Mouse (Mus musculus): ENCODE results near the gene Oprm1. TPM values are rescaled to one million over a fixed set of nuclear protein-coding genes. Genes with fewer than 3 reads are reported as not detected.

Oprm1 gene
- polyA plus RNA-seq, 1 experiment from 2014 or later: not detected

DNA sequence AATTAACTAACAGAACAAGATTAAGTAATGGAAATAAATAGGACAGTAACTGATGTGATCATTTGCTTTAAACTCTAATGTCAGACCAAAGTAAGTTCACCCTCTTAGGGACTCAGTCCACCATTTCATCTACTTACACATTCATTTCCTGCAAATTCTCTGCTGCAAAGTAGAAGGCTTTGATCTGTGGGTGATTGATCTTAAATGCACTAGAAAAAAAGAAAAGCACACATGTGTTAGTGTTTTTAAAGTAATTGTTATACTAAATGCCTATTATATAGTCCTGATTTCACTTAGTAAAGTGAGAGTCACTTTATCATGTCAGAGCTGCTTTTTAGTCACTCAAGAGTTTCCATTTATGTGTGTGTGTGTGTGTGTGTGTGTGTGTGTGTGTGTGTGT is 196.2 kb downstream of the Oprm1 start:
- no peak for ATAC-seq (ENCODE audit: low read depth)
- no peak overlapping the region for H3K4me2 ChIP-seq (ENCODE audit: low read depth, low read length)
- no peak overlapping the region for H3K4me3 ChIP-seq (ENCODE audit: low read length)
- no peaks in the 10 kb centered on the region for H3K4me1 ChIP-seq (replicated peaks; ENCODE audit: control insufficient read depth, insufficient read depth, low read length)
- no peaks in the 10 kb centered on the region for H3K9me3 ChIP-seq (ENCODE audit: control insufficient read depth, low read length)
- no peak overlapping the region for H3K9ac ChIP-seq (ENCODE audit: low read length)
- H3K27ac ChIP-seq (ENCODE audit: low read length): no peak overlapping the region
- H3K36me3 ChIP-seq (ENCODE audit: control insufficient read depth, insufficient read depth, low read length): no peaks in the 10 kb centered on the region
- H3K27me3 ChIP-seq (ENCODE audit: control insufficient read depth, insufficient read depth, low read depth, low read length): no peaks in the 10 kb centered on the region

GRCm38 (mm10) chr10:6956357-6956756 is 198.1 kb downstream of the Oprm1 start:
- H3K9me3 ChIP-seq (ENCODE audit: control insufficient read depth, low read length): no peaks in the 10 kb centered on the region
- H3K4me3 ChIP-seq (ENCODE audit: low read length): no peak overlapping the region
- no peak for ATAC-seq (ENCODE audit: low read depth)
- no peak overlapping the region for H3K9ac ChIP-seq (ENCODE audit: low read length)
- H3K4me2 ChIP-seq (ENCODE audit: low read depth, low read length): no peak overlapping the region
- no peak overlapping the region for H3K27ac ChIP-seq (ENCODE audit: low read length)
- H3K27me3 ChIP-seq (ENCODE audit: control insufficient read depth, insufficient read depth, low read depth, low read length): no peaks in the 10 kb centered on the region
- 71% methylated on average over 2 of the region's 2 CpGs for WGBS
- no peaks in the 10 kb centered on the region for H3K36me3 ChIP-seq (ENCODE audit: control insufficient read depth, insufficient read depth, low read length)
- no peaks in the 10 kb centered on the region for H3K4me1 ChIP-seq (replicated peaks; ENCODE audit: control insufficient read depth, insufficient read depth, low read length)

DNA sequence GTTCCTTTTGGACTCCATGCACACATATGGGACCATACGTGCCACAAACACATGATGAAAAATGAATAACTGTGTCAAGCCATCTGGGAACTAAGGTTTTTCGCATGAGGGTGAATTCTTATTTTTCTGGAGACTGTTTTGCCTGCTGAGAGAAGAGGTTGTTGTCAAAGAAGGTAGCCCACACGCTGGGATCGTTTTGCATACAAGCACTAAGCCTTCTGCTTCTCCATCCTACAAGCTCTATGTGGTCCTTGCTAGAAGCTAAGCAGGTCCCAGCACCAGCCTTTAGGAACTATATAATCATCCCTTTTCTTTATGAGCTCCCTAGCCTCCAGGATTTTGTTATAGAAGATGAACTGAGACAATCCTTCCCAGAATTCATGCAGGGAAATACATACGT is 200.5 kb downstream of the Oprm1 start:
- no peaks in the 10 kb centered on the region for H3K9me3 ChIP-seq (ENCODE audit: control insufficient read depth, low read length)
- H3K9ac ChIP-seq (ENCODE audit: low read length): no peak overlapping the region
- H3K36me3 ChIP-seq (ENCODE audit: control insufficient read depth, insufficient read depth, low read length): no peaks in the 10 kb centered on the region
- no peak overlapping the region for H3K27ac ChIP-seq (ENCODE audit: low read length)
- no peaks in the 10 kb centered on the region for H3K4me1 ChIP-seq (replicated peaks; ENCODE audit: control insufficient read depth, insufficient read depth, low read length)
- H3K4me2 ChIP-seq (ENCODE audit: low read depth, low read length): no peak overlapping the region
- ATAC-seq (ENCODE audit: low read depth): no peak
- WGBS: 71% methylated on average over 5 of the region's 5 CpGs
- no peak overlapping the region for H3K4me3 ChIP-seq (ENCODE audit: low read length)
- no peaks in the 10 kb centered on the region for H3K27me3 ChIP-seq (ENCODE audit: control insufficient read depth, insufficient read depth, low read depth, low read length)

GRCm38 (mm10) chr10:6967588-6968242 is 209.4 kb downstream of the Oprm1 start:
- Histone ChIP-seq H3K27ac (ENCODE audit: low read length) (no peak overlapping the region), H3K27me3 (ENCODE audit: control insufficient read depth, insufficient read depth, low read depth, low read length) (no peaks in the 10 kb centered on the region), H3K4me1 (replicated peaks; ENCODE audit: control insufficient read depth, insufficient read depth, low read length) (no peaks in the 10 kb centered on the region), H3K36me3 (ENCODE audit: control insufficient read depth, insufficient read depth, low read length) (no peaks in the 10 kb centered on the region), H3K9me3 (ENCODE audit: control insufficient read depth, low read length) (no peaks in the 10 kb centered on the region), H3K4me3 (ENCODE audit: low read length) (no peak overlapping the region), H3K4me2 (ENCODE audit: low read depth, low read length) (no peak overlapping the region), H3K9ac (ENCODE audit: low read length) (no peak overlapping the region)
- ATAC-seq (ENCODE audit: low read depth): no peak
- WGBS: 80% methylated on average over 8 of the region's 8 CpGs

DNA sequence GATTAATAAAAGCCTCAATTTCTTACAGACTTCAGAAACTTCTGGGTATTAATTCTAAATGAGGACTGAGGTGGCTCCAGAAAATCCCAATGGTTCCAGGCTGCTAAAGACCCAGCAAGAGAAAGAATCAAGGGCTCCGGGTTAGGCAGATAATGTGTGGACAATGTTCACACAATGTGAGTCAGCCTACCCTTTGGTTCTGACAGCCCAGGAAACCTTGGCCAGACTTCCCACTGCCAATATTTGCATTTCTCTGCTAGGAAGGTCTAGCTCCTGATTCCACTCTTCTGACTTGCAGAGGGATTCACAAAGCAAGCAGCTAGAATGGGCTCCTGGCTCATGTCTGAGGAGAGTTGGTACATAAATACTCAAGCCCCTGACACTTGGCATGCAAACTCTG is 210.0 kb downstream of the Oprm1 start:
- Histone ChIP-seq H3K9me3 (ENCODE audit: control insufficient read depth, low read length) (no peaks in the 10 kb centered on the region), H3K36me3 (ENCODE audit: control insufficient read depth, insufficient read depth, low read length) (no peaks in the 10 kb centered on the region), H3K4me3 (ENCODE audit: low read length) (no peak overlapping the region), H3K4me2 (ENCODE audit: low read depth, low read length) (no peak overlapping the region), H3K9ac (ENCODE audit: low read length) (no peak overlapping the region), H3K4me1 (replicated peaks; ENCODE audit: control insufficient read depth, insufficient read depth, low read length) (no peaks in the 10 kb centered on the region), H3K27me3 (ENCODE audit: control insufficient read depth, insufficient read depth, low read depth, low read length) (no peaks in the 10 kb centered on the region), H3K27ac (ENCODE audit: low read length) (no peak overlapping the region)
- ATAC-seq (ENCODE audit: low read depth): no peak
- WGBS: 54% methylated on average over 1 of the region's 1 CpGs

DNA sequence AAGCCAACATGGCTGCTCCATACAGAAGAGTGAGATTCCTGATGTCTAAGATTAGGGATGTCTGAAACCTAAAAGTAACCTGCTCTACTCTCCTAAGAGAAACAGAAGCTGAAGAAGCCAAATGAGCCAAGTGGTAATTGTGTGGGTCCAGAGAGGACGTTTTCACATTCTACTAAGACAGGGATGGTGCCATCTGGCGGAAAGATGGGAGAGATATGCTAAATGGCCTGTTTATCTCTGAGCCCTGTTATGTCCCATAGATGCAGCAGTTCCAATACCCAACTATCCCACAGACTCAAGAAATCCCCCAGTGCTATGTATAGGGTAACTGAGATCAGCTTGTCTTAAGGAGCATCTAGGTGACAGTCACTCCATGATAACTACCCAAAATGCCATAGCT is 219.5 kb downstream of the Oprm1 start:
- H3K9ac ChIP-seq (ENCODE audit: low read length): no peak overlapping the region
- no peaks in the 10 kb centered on the region for H3K4me1 ChIP-seq (replicated peaks; ENCODE audit: control insufficient read depth, insufficient read depth, low read length)
- no peak overlapping the region for H3K4me3 ChIP-seq (ENCODE audit: low read length)
- 72% methylated on average over 2 of the region's 2 CpGs for WGBS
- no peaks in the 10 kb centered on the region for H3K36me3 ChIP-seq (ENCODE audit: control insufficient read depth, insufficient read depth, low read length)
- no peak for ATAC-seq (ENCODE audit: low read depth)
- H3K27ac ChIP-seq (ENCODE audit: low read length): no peak overlapping the region
- H3K4me2 ChIP-seq (ENCODE audit: low read depth, low read length): no peak overlapping the region
- no peaks in the 10 kb centered on the region for H3K9me3 ChIP-seq (ENCODE audit: control insufficient read depth, low read length)
- no peaks in the 10 kb centered on the region for H3K27me3 ChIP-seq (ENCODE audit: control insufficient read depth, insufficient read depth, low read depth, low read length)

DNA sequence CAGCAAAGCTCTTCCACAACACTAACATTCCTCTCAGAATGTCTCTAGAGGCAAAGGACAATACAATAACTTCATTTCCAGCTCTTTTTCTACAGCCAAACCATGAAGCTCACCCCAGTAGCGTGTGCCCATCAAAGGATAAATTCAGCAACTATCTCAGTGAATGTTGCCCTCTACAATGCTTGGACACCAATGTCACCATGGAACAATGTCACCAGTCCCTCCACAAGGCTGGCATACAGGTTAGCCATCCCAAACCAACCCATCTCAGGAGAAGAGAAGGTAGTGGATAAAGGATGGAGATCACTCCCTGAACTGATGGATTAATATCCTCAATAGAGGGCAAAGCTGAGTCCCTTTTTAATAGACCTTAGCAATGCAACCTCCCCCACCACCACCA is 220.4 kb downstream of the Oprm1 start:
- H3K9me3 ChIP-seq (ENCODE audit: control insufficient read depth, low read length): no peaks in the 10 kb centered on the region

DNA sequence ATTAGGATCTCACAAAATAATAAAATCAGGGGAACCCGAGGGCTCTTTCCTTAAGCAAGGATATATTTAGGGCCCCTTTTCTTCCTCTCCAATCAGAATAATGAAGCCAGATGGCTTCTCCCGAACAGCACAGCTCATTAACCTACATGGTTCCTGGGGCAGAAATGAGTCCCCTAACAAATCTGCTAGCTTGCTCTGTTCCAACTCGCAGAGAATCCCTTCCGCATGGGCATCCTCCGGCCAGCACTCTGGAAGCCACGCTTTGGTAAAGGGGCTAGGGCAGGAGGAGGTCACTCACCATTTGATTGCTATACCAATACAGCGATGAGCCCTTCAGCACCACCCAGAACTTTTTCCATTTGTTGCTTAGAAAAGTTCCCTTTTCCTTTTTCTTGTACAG is 220.9 kb downstream of the Oprm1 start:
- no peaks in the 10 kb centered on the region for H3K36me3 ChIP-seq (ENCODE audit: control insufficient read depth, insufficient read depth, low read length)
- H3K4me3 ChIP-seq (ENCODE audit: low read length): no peak overlapping the region
- 75% methylated on average over 7 of the region's 7 CpGs for WGBS
- no peaks in the 10 kb centered on the region for H3K9me3 ChIP-seq (ENCODE audit: control insufficient read depth, low read length)
- no peak overlapping the region for H3K9ac ChIP-seq (ENCODE audit: low read length)
- H3K4me2 ChIP-seq (ENCODE audit: low read depth, low read length): no peak overlapping the region
- no peaks in the 10 kb centered on the region for H3K27me3 ChIP-seq (ENCODE audit: control insufficient read depth, insufficient read depth, low read depth, low read length)
- no peak overlapping the region for H3K27ac ChIP-seq (ENCODE audit: low read length)
- no peak for ATAC-seq (ENCODE audit: low read depth)
- no peaks in the 10 kb centered on the region for H3K4me1 ChIP-seq (replicated peaks; ENCODE audit: control insufficient read depth, insufficient read depth, low read length)

More for the DNA sequence above, 220.4 kb downstream of the Oprm1 start:
- ATAC-seq (ENCODE audit: low read depth): no peak
- no peak overlapping the region for H3K4me3 ChIP-seq (ENCODE audit: low read length)
- no peak overlapping the region for H3K27ac ChIP-seq (ENCODE audit: low read length)
- no peaks in the 10 kb centered on the region for H3K27me3 ChIP-seq (ENCODE audit: control insufficient read depth, insufficient read depth, low read depth, low read length)
- no peak overlapping the region for H3K4me2 ChIP-seq (ENCODE audit: low read depth, low read length)
- WGBS: 86% methylated on average over 1 of the region's 1 CpGs
- no peaks in the 10 kb centered on the region for H3K4me1 ChIP-seq (replicated peaks; ENCODE audit: control insufficient read depth, insufficient read depth, low read length)
- no peaks in the 10 kb centered on the region for H3K36me3 ChIP-seq (ENCODE audit: control insufficient read depth, insufficient read depth, low read length)
- H3K9ac ChIP-seq (ENCODE audit: low read length): no peak overlapping the region

GRCm38 (mm10) chr10:6979789-6980188 is 221.5 kb downstream of the Oprm1 start:
- no peak for ATAC-seq (ENCODE audit: low read depth)
- Histone ChIP-seq H3K4me3 (ENCODE audit: low read length) (no peak overlapping the region), H3K27ac (ENCODE audit: low read length) (no peak overlapping the region), H3K36me3 (ENCODE audit: control insufficient read depth, insufficient read depth, low read length) (no peaks in the 10 kb centered on the region), H3K9me3 (ENCODE audit: control insufficient read depth, low read length) (no peaks in the 10 kb centered on the region), H3K4me1 (replicated peaks; ENCODE audit: control insufficient read depth, insufficient read depth, low read length) (no peaks in the 10 kb centered on the region), H3K9ac (ENCODE audit: low read length) (no peak overlapping the region), H3K4me2 (ENCODE audit: low read depth, low read length) (peak overlapping the region; percentile 21), H3K27me3 (ENCODE audit: control insufficient read depth, insufficient read depth, low read depth, low read length) (no peaks in the 10 kb centered on the region)
- 50% methylated on average over 8 of the region's 8 CpGs for WGBS

GRCm38 (mm10) chr10:6980236-6980635 is 221.9 kb downstream of the Oprm1 start:
- WGBS: 28% methylated on average over 6 of the region's 6 CpGs
- Histone ChIP-seq H3K36me3 (ENCODE audit: control insufficient read depth, insufficient read depth, low read length) (no peaks in the 10 kb centered on the region), H3K27ac (ENCODE audit: low read length) (no peak overlapping the region), H3K9ac (ENCODE audit: low read length) (no peak overlapping the region), H3K4me1 (replicated peaks; ENCODE audit: control insufficient read depth, insufficient read depth, low read length) (no peaks in the 10 kb centered on the region), H3K4me3 (ENCODE audit: low read length) (no peak overlapping the region), H3K4me2 (ENCODE audit: low read depth, low read length) (peak overlapping the region; percentile 21), H3K9me3 (ENCODE audit: control insufficient read depth, low read length) (no peaks in the 10 kb centered on the region), H3K27me3 (ENCODE audit: control insufficient read depth, insufficient read depth, low read depth, low read length) (no peaks in the 10 kb centered on the region)
- ATAC-seq (ENCODE audit: low read depth): no peak
